Mouse (Mus musculus) spleen, adult 18-20 months (tissue): ENCODE data around the gene Adam12.

ENCODE experiments used
- DNase-seq, 2 experiments: peaks; one replicate each; pipeline ENCODE4 v3.0.0; 2022; ENCODE audit warnings: mixed read lengths in 2 of 2

Adam12 gene

DNA sequence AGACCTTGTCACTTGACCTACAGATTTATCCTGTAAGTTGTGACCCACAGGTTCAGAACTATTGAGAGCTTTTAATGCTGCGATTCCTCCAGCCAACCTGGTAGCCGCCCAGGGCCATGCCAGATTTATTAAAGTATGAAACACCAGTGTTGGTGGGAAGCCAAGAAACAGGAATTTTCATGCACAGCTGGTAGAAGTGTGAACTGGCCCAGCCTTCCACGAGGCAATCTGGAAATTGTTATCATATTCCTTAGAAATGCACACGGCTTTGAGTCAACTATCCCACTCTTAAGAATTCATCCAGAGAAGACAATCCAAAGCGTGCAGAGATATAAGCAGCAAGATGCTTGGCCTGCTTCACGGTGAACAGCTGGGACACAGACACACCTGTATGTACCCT is 82.6 kb downstream of the Adam12 start:
- no peak for DNase-seq

GRCm38 (mm10) chr7:134147561-134147960 is 84.4 kb downstream of the Adam12 start:
- DNase-seq = no peak

- DNase-seq = no peak
These were observed 85.1 kb downstream of the Adam12 start for GRCm38 (mm10) chr7:134146821-134147220.

- DNase-seq = no peak
These were observed 87.8 kb downstream of the Adam12 start for GRCm38 (mm10) chr7:134144111-134144510.

DNA sequence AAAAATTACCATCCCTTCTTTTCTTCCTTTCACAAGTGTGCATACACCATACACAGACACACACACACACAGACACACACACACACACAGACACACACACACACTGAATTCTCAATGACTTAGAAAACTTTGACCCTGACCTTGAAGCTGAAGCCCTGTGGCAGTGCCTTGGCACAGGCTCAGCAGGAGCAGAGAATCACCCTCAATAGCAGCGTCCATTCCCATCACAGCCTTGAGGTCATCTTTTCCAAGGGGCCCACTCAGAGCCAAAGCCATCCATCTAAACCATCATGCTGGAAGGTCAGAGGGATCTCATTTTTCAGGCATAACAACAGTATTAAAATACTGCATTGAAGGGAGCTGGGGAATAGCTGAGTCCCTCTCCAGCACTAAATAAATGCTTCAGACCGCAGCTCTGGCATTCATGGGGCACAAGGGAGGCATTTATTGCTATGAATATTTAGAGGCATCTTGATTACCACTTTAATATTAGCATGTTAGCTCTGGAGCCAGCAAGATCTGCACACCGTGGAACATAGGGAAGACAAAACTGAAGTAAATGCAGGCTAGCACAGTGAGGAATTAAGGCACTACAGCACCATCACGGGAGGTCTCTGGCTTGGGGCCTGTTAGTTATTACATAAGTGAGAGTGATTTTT is 92.5 kb downstream of the Adam12 start:
- no peak for DNase-seq

- DNase-seq = no peak
These were observed 99.6 kb downstream of the Adam12 start for GRCm38 (mm10) chr7:134132323-134132722.

DNA sequence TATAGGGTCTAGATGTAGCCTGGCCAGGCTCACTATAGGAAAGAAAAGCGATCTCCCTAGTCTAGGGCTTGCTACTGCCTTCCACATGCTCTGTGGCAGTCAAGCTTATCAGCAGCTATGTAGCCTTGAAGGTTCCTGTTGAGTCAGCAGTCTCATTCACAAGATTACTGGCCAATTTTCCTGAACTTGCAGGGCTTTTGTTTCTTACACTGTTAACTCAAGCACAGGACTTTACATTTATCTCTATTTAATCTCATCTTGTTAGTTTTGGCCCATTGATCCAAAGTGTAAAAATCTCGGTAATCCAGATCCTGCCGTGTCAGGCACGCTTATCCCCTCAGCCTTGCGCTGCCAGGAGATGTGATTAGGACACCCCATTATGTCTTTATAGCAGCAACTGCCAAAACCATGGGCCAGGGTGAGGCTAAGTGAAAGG is 103.8 kb downstream of the Adam12 start:
- DNase-seq = no peak

DNA sequence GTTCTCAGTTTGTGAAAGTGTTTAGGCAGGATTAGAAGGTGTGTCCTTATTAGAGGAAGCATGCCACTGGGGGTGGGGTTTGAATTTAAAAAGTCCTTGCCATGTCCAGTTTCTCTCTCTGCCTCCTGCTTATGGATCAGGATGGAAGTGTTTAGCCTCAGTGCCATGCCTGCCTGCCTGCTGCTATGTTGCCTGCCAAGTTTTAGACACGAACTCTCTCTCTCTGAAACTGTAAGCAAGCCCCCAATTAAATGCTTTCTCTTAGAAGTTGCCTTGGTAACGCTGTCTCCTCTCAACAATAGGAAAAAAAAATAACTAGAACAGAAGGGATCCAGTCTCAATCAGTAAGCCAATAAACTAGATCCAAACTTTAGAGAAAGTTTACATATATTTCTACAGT is 110.5 kb downstream of the Adam12 start:
- no peak for DNase-seq

GRCm38 (mm10) chr7:134115438-134115837 is 116.5 kb downstream of the Adam12 start:
- no peak for DNase-seq

DNA sequence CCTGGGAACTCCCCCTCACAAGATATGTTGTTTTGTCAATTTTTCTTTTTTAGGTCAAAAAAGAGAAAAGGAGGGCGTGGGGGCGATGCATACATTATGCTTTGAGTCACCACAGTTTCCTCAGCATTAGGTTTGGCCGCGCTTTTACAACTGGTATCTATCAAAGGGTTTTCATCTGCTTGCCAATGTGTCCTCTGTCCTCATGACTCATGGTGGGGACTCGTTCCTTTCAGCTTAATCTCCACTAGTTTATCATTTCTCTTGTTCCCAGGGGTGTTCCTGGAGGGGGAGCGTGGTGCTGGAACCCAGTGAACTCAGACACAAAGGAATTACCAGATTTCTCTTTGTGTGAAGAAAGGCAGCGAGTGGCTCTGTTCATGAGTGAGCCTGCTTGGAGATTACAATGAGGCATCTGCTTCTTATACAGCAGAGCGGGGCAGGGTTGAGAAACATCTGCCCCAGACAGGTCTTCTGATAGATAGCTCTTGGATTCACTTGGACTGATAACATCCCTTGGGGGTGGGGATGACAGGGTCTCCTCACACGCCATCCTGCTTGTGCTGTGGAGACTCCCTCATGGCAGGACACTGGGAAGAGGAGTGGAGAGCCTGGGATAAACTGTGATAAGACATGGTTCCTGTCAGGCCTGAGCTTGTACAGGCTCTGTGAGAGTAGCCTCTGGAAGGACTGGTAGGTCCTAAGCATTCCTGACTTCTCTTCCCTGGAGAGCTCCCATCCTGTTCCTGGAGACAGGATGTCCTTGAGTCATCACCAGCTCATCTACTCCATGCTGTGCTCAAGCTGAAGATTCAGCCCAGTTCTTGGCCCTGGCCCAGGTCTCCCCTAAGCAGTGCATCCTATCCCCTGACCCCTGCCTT is 117.4 kb downstream of the Adam12 start:
- no peak for DNase-seq

DNA sequence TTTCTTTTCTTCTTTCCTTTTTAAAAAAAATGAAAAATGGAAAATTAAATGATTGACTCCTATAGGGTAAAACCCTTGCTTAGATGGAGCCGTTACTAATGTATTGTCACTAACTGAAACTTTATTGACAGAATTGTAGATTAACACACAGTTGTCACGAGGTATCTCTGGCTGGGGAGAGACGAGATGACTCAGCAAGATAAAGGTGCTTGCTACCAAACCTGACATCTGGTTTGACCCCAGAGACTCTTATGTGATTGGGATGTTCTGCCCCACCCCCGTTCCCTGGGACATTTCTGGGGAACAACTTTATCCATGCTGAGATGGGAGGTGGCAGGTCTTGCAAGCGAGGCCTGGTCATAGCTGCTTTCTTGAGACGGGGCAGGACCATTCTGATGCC is 118.1 kb downstream of the Adam12 start:
- DNase-seq = no peak

DNA sequence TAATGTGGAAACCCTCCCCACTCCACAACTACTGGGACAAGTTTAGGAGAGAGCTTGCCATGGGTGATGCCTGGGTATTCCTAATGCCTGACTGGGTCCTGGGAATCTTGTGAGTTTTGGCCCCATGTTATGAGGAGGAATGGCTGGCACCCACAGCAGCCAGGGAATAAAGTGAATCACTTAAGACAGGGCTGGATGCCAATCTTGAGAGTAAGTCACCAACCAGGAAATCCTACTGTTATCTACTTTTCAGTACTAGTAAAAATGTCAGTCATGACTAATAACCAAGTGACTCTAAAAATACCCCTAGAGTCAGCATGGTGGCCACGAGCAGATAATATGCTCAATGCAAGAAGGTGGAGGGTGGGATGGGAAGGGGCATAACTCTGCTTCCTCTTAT is 121.8 kb downstream of the Adam12 start:
- no peak for DNase-seq

DNA sequence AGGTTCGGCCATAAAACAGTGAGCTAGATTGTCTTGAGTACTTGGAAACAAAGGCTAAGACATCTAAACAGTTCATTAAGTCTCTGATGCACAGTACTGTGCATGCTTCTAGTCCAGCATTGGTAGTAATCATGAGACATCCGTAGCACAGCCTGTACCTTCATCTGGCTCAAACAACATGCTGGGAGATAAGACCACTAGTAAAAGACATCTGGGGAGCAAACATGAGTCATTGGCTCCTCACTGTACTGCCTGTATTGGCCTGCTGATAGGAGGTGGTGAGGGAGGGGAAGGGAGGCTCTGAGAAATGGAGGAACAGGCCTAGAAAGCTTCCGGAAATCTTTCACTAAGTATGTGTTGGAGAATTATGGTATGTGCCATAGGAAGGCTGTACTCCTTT is 124.1 kb downstream of the Adam12 start:
- no peak for DNase-seq

DNA sequence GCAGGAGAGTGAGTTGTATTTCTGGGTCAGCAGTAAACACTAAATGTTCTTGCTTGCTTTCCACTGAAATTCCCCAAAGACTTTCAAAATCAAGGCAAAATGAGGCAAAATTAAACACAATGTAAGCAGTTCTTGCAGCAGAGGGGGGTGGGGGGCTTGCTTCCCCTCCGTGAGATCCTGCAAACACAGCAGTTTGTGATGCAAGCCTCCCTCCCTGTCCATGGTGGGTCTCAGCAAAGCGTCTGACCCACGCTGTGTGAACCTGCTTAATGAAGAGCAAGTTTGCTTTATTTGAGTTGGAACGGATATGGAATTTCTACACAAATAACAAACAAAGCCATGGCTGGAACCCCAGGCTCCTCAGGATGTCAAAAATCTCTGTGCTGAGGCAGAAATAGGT is 132.9 kb downstream of the Adam12 start:
- no peak for DNase-seq

DNA sequence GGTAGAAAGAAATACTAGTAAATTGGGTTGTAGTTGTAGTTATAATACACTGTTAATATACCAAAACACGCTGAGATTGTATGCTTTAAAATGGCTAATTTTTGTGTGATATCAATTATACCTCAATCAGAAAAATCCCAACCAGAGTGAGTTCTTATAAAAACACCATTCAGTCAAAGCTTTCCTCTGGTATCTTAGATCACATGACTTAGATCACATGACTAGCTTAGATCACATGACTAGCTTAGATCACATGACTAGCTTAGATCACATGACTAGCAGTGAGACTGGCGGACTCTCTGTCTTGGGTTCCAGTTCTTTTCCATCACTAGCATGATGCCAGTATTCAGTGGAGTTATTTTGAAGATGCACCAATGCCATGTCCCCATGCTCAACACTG is 134.1 kb downstream of the Adam12 start:
- no peak for DNase-seq

DNA sequence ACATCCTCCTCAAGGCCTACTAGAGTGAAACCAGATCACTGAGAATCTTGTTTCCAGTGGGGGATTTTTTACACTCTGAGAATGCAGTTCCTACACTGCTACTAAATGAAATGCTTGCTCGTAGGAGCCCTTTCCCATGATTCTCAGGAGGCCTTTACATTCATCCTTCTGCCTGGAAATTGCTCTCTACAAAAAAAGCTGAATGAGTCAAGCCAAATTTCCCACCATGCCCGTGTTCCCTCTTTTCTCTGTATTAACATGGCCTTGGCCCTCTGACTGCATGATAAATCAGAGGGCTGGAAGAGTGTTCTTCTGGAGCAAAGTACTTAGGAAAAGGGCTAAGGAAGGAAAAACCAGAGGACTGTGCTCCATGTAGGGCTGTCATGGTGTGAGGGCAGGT is 138.1 kb downstream of the Adam12 start:
- DNase-seq = no peak

- no peak for DNase-seq
These were observed 141.2 kb downstream of the Adam12 start for GRCm38 (mm10) chr7:134090764-134091163.

DNA sequence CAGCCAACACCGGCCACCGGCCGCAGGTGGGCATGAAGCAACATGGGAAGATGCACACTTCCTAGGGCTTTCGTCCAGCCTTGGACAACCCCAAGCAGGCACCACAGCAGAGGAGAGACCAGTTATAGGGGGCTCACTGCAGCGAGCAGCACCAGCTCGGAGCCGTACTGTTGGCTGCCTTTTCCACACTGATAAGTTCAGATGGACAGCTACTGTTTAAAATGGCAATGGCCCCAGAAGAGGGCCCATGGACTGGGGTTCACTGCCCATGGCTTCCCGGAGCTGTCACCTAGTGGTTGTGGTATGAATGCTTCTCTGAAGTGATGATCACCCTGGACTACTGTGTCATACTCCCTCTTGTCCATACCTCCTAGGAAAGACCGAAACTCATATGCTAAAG is 141.7 kb downstream of the Adam12 start:
- DNase-seq = no peak

DNA sequence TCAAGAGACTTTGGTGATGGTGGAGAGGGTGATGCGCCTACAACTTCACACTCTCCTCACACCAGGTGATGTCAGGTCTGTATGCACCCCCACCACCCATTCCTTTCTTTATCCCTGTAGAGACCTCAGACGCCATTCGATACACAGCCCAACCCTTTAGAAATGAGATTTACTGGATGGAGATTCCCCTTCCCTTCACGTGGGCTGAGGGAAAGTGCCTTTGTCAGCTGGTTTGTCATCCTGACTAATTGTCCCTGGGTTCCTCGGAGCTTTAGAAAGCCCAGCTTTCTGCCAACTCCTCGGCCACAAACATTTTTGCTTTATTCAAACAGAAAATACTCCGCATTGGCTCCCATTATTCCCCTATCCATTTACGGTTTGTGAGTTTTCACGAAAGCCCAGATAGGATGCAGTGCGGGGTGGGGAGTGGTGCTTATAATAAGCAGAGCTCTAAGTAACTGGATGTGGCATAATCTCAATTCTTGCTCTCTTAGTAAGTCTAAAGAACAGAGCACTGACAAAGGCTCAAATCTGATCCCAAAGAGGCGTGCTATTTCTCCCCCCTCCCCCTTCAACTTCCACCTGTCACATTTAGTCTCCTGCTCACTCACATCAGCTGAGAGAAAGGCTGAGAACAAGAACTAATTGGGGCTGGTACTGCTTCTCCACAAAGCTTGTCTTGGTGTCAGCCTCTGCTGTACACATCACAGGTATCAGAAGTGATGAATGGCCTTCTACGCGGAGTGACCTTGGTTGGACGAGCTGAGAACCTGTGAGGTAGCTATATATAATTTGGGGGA is 143.2 kb downstream of the Adam12 start:
- no peak for DNase-seq

GRCm38 (mm10) chr7:134085396-134085795 is 146.6 kb downstream of the Adam12 start:
- DNase-seq = no peak

DNA sequence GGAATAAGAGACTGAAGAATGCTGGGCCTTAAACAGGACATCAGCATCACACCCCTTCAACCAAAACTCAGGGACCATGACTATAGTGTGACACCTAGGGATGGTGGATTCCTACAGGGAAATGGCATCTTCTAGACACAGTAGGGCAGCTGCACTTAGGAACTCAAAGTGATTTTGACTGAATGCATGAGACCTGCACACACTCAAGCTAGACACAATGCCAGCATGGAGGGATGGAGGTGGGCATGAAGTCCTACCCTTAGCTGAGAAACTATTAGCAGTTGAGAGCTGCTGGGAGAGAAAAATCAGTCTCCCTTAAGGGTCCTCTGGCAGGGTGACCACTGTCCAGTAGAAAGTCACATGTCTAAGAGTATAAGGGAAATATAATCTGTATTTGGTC is 147.0 kb downstream of the Adam12 start:
- no peak for DNase-seq

- DNase-seq = no peak
These were observed 150.5 kb downstream of the Adam12 start for GRCm38 (mm10) chr7:134081307-134082072.
